Mouse (Mus musculus) spleen, embryonic (tissue): ENCODE data around the gene Pcsk2.

Experiments
- CTCF ChIA-PET: fragments of 350-600 bp; sonication (Branson Sonifier 250); formaldehyde crosslinking; loops from one replicate; lab custom pipeline; 2022; lab: Charles Lee

Pcsk2 gene

GRCm38 (mm10) chr2:143732501-143732900, 186.5 kb downstream of the Pcsk2 start:
- CTCF ChIA-PET: no interaction called here

- CTCF ChIA-PET: no interaction called here
Observed at GRCm38 (mm10) chr2:143735442-143735841, 189.5 kb downstream of the Pcsk2 start.

- CTCF ChIA-PET: no interaction called here
Observed at GRCm38 (mm10) chr2:143739475-143740226, 193.7 kb downstream of the Pcsk2 start.

GRCm38 (mm10) chr2:143742436-143742835, 196.5 kb downstream of the Pcsk2 start:
- CTCF ChIA-PET: no interaction called here

GRCm38 (mm10) chr2:143743081-143743480, 197.1 kb downstream of the Pcsk2 start:
- CTCF ChIA-PET: no interaction called here

- CTCF ChIA-PET: no interaction called here
Observed at GRCm38 (mm10) chr2:143752051-143752788, 206.3 kb downstream of the Pcsk2 start.

GRCm38 (mm10) chr2:143776448-143776847, 230.5 kb downstream of the Pcsk2 start:
- CTCF ChIA-PET: interaction anchor here (0.8 kb wide), 1 partner anchor 945 kb away, joined by 4 read pairs; no protein-coding TSS in a partner anchor

GRCm38 (mm10) chr2:143780310-143780709, 234.4 kb downstream of the Pcsk2 start:
- CTCF ChIA-PET: no interaction called here

- CTCF ChIA-PET: no interaction called here
Observed at GRCm38 (mm10) chr2:143789911-143790310, 244.0 kb downstream of the Pcsk2 start.

- CTCF ChIA-PET: no interaction called here
Observed at GRCm38 (mm10) chr2:143795858-143796257, 249.9 kb downstream of the Pcsk2 start.

GRCm38 (mm10) chr2:143796335-143797013, 250.5 kb downstream of the Pcsk2 start:
- CTCF ChIA-PET: no interaction called here

- CTCF ChIA-PET: no interaction called here
Observed at GRCm38 (mm10) chr2:143801097-143801496, 255.1 kb downstream of the Pcsk2 start.

GRCm38 (mm10) chr2:143806140-143806923, 260.4 kb downstream of the Pcsk2 start:
- CTCF ChIA-PET: no interaction called here

- CTCF ChIA-PET: no interaction called here
Observed at GRCm38 (mm10) chr2:143806924-143807664, 261.1 kb downstream of the Pcsk2 start.

- CTCF ChIA-PET: no interaction called here
Observed at GRCm38 (mm10) chr2:143808789-143809188, 262.8 kb downstream of the Pcsk2 start.

GRCm38 (mm10) chr2:143812262-143812661, 266.3 kb downstream of the Pcsk2 start:
- CTCF ChIA-PET: interaction anchor here (0.5 kb wide), 1 partner anchor 696 kb away, joined by 3 read pairs; no protein-coding TSS in a partner anchor

- CTCF ChIA-PET: interaction anchor here (0.6 kb wide), 1 partner anchor 8 kb away, joined by 5 read pairs; no protein-coding TSS in a partner anchor
Observed at GRCm38 (mm10) chr2:143813461-143813860, 267.5 kb downstream of the Pcsk2 start.

- CTCF ChIA-PET: no interaction called here
Observed at GRCm38 (mm10) chr2:143831645-143832044, 285.7 kb downstream of the Pcsk2 start.

GRCm38 (mm10) chr2:143832721-143833120, 286.8 kb downstream of the Pcsk2 start:
- CTCF ChIA-PET: no interaction called here

GRCm38 (mm10) chr2:143834082-143834481, 288.1 kb downstream of the Pcsk2 start:
- CTCF ChIA-PET: no interaction called here

- CTCF ChIA-PET: no interaction called here
Observed at GRCm38 (mm10) chr2:143835820-143836219, 289.9 kb downstream of the Pcsk2 start.
